Mouse (Mus musculus) neural tube, embryonic 15.5 days (tissue): ENCODE measurements around the gene Rap1b. TPM values are rescaled to one million over a fixed set of nuclear protein-coding genes. Genes with fewer than 3 reads are reported as not detected.

Source experiments
- ATAC-seq: fragments of 200-750 bp; cut with Nextera tagmentation; 2 replicates; pipeline ENCODE4 v1.8.0; 2017; ENCODE audit warnings: mild to moderate bottlenecking, moderate TSS enrichment, moderate library complexity; ENCODE audit not compliant: low FRiP score
- H3K27ac ChIP-seq: fragments of 300-500 bp; sonication (generic); replicated peaks from 2 replicates; pipeline ENCODE4 v1.5.1; 2015; ENCODE audit warnings: mild to moderate bottlenecking, inconsistent platforms
- H3K27me3 ChIP-seq: fragments of 300-500 bp; sonication (generic); replicated peaks from 2 replicates; pipeline ENCODE4 v1.6.1; 2015; ENCODE audit warnings: inconsistent platforms
- H3K36me3 ChIP-seq: fragments of 300-500 bp; sonication (generic); 2 replicates; pipeline ENCODE4 v1.6.1; 2015; ENCODE audit warnings: inconsistent platforms
- H3K4me1 ChIP-seq: fragments of 300-500 bp; sonication (generic); 2 replicates; pipeline ENCODE4 v1.6.1; 2015; ENCODE audit warnings: inconsistent platforms
- H3K4me2 ChIP-seq: fragments of 300-500 bp; sonication (generic); 2 replicates; pipeline ENCODE4 v1.6.1; 2015; ENCODE audit warnings: inconsistent platforms, mild to moderate bottlenecking, moderate library complexity
- H3K4me3 ChIP-seq: fragments of 300-500 bp; sonication (generic); replicated peaks from 2 replicates; pipeline ENCODE4 v1.5.1; 2015; ENCODE audit warnings: mild to moderate bottlenecking, inconsistent platforms
- H3K9ac ChIP-seq: fragments of 300-500 bp; sonication (generic); replicated peaks from 2 replicates; pipeline ENCODE4 v1.6.1; 2015; ENCODE audit warnings: mild to moderate bottlenecking, inconsistent platforms
- H3K9me3 ChIP-seq: fragments of 300-500 bp; sonication (generic); replicated peaks from 2 replicates; pipeline ENCODE4 v1.6.1; 2016; ENCODE audit warnings: inconsistent platforms
- WGBS: fragments of 180-500 bp; shearing (Covaris S2); methylation state at CpG from one replicate; pipeline ENCODE4 v1.1.7; 2015; ENCODE audit warnings: mixed read lengths; 5-methylcytosine and 5-hydroxymethylcytosine counted together
- polyA plus RNA-seq: library from polyadenylated mRNA; unstranded; fragments of >200 nt; fragmentation: Nextera tagmentation; extraction: Ambion mirVana; gene quantifications from 2 replicates; pipeline ENCODE4 v1.2.1, GENCODE M21; 2015

Rap1b gene
- polyA plus RNA-seq, 1 experiment from 2014 or later: 165 TPM

DNA sequence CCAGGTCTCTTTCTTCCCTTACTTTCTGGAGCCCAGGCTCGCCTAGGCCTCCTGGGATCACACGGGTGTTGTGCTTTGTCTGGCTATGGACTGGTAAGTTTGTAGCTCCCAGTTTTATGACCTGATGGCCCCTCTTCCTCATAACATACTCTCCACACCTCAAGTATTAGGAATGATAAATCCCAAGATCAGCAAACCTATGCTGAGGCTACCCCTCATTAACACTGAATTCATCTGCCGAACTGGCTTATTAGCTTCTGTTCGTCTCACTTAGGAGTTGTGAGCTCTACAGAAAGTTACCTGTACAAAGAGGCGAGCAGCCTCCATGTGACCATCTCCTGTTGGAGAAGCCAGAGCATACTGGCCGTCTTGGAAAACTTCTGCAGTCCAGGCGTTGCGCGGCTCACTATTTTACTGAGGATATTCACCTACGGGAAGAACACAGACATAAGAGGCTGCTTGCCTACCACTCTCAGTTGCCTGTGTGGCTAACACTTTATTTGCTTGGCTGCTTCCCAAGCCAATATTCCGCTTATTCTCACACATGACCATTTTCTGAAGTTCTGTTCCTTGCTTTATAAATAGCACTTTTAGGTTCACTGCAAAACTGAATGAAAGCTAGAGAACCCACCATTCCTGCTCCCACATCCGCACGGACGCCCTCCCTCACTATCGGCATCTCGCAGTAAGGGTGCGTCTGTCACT lies 64.7 kb downstream of the Rap1b start:
- H3K4me2 ChIP-seq: no peak overlapping the region
- no peak overlapping the region for H3K27ac ChIP-seq
- H3K4me3 ChIP-seq: no peak overlapping the region
- no peaks in the 10 kb centered on the region for H3K4me1 ChIP-seq
- no peak overlapping the region for H3K9ac ChIP-seq
- H3K36me3 ChIP-seq: peaks cover 69% of the 10 kb centered on the region
- WGBS: 96% methylated on average over 17 of the region's 17 CpGs
- H3K9me3 ChIP-seq: no peaks in the 10 kb centered on the region
- H3K27me3 ChIP-seq: no peaks in the 10 kb centered on the region
- ATAC-seq: no peak

GRCm38 (mm10) chr10:117780306-117780911 lies 65.4 kb downstream of the Rap1b start:
- 90% methylated on average over 6 of the region's 6 CpGs for WGBS
- Histone ChIP-seq H3K9me3 (no peaks in the 10 kb centered on the region), H3K4me3 (no peak overlapping the region), H3K36me3 (peaks cover 68% of the 10 kb centered on the region), H3K4me1 (no peaks in the 10 kb centered on the region), H3K9ac (no peak overlapping the region), H3K27ac (no peak overlapping the region), H3K27me3 (no peaks in the 10 kb centered on the region), H3K4me2 (no peak overlapping the region)
- no peak for ATAC-seq

DNA sequence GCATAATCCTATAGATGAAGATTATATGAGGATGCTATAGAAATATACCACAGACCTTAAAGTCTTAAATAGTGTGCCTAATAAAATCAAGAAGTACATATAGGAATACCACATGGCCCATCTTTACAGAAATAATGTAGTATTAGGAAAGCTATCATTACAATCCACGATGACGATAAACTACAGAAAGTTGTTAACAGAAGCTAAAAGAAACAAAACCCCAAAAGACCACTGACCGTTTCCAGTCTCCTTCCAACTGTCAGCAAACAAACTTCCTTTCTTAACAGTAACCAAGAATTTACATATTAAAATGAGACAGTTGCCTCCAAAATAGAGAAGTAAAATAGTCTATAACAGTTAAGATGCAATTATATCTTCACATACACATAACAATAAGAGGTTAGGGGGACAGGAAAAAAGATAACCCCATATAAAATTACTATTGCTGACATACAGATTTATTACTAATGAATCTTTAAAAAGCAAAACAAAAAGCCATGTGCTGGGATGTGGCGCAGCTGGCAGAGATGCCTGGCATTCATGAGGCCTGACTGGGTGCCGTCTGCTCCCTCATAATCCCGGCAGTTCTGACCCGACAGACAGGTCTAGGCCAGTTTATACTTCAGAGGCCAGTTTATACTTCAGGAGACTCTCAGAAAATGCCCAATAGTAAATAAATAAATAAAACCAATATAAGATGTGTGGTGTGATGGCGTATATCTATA lies 66.1 kb downstream of the Rap1b start:
- Histone ChIP-seq H3K27me3 (no peaks in the 10 kb centered on the region), H3K36me3 (peaks cover 72% of the 10 kb centered on the region), H3K4me2 (no peak overlapping the region), H3K4me3 (no peak overlapping the region), H3K9me3 (no peaks in the 10 kb centered on the region), H3K4me1 (no peaks in the 10 kb centered on the region), H3K27ac (no peak overlapping the region), H3K9ac (no peak overlapping the region)
- ATAC-seq: no peak
- 79% methylated on average over 8 of the region's 8 CpGs for WGBS

DNA sequence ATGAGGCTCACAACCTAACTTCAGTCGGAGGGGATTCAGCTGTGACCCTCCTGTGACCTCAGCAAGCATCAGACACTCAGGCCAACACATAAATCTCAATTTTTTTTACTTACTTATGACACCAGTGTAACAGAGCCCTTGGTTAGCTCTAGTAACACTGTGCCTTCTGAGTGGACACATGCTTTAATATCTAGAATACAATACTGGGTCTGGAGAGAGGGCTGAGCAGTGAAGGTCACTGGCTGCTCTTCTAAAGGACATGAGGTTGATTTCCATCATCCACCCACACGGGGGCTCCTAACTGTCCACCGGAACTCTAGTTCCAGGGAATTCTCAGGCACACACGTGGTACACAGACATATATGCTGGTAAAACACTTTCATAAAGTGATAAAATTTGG lies 66.9 kb downstream of the Rap1b start:
- H3K4me3 ChIP-seq: no peak overlapping the region
- no peak overlapping the region for H3K4me2 ChIP-seq
- H3K9ac ChIP-seq: no peak overlapping the region
- peaks cover 76% of the 10 kb centered on the region for H3K36me3 ChIP-seq
- ATAC-seq: no peak
- H3K27ac ChIP-seq: no peak overlapping the region
- H3K27me3 ChIP-seq: no peaks in the 10 kb centered on the region
- no peaks in the 10 kb centered on the region for H3K9me3 ChIP-seq
- no peaks in the 10 kb centered on the region for H3K4me1 ChIP-seq
- WGBS: 88% methylated on average over 4 of the region's 4 CpGs

- WGBS: 95% methylated on average over 12 of the region's 12 CpGs
- ATAC-seq: no peak
- H3K27me3 ChIP-seq: no peaks in the 10 kb centered on the region
- H3K27ac ChIP-seq: no peak overlapping the region
- H3K4me1 ChIP-seq: no peaks in the 10 kb centered on the region
- peaks cover 73% of the 10 kb centered on the region for H3K36me3 ChIP-seq
- no peak overlapping the region for H3K4me3 ChIP-seq
- H3K9me3 ChIP-seq: no peaks in the 10 kb centered on the region
- no peak overlapping the region for H3K4me2 ChIP-seq
- H3K9ac ChIP-seq: no peak overlapping the region
Observed at GRCm38 (mm10) chr10:117778328-117778910, 67.4 kb downstream of the Rap1b start.

DNA sequence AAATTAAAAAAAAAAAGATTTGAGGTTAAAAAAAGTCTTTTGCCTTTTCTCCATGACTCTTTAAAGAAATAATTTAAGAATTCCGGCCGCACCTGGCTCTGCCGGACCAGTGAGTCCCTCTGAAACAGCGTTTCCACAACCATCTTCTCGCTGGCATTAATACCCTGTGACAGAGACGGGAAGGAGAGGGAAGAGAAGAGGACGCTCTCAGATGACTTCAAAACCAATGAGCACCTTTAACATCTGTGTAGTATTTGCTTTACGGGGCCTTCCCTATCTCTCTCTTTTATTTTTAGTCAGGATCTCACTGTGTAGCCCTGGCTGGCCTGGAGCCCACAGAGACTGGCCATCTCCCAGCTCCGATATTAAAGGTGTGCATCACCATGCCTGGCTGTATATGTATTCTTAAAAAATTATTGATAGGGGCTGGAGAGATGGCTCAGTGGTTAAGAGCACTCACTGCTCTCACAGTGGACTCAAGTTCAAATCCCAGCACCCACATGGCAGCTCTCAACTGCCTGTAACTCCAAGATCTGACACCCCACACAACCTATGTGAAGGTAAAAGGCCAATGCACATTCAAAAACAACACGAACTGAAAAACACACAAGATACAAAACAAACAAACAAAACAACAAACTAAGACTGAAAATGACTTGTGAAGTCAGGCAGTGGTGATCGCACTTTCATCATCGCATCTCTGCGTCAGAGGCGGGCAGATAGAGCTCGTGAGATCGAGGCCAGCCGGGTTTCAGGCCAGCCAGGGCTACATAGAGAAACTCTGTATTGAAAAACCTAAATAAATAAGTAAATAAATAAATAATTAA lies 68.1 kb downstream of the Rap1b start:
- peaks cover 78% of the 10 kb centered on the region for H3K36me3 ChIP-seq
- 97% methylated on average over 17 of the region's 17 CpGs for WGBS
- H3K27ac ChIP-seq: no peak overlapping the region
- H3K9ac ChIP-seq: no peak overlapping the region
- H3K9me3 ChIP-seq: no peaks in the 10 kb centered on the region
- no peaks in the 10 kb centered on the region for H3K4me1 ChIP-seq
- ATAC-seq: no peak
- H3K4me3 ChIP-seq: no peak overlapping the region
- no peaks in the 10 kb centered on the region for H3K27me3 ChIP-seq
- H3K4me2 ChIP-seq: no peak overlapping the region

- H3K9me3 ChIP-seq: no peaks in the 10 kb centered on the region
- ATAC-seq: no peak
- no peak overlapping the region for H3K27ac ChIP-seq
- 96% methylated on average over 3 of the region's 3 CpGs for WGBS
- no peak overlapping the region for H3K4me3 ChIP-seq
- no peaks in the 10 kb centered on the region for H3K27me3 ChIP-seq
- no peak overlapping the region for H3K4me2 ChIP-seq
- H3K9ac ChIP-seq: no peak overlapping the region
- H3K36me3 ChIP-seq: peaks cover 79% of the 10 kb centered on the region
- no peaks in the 10 kb centered on the region for H3K4me1 ChIP-seq
Observed at GRCm38 (mm10) chr10:117777103-117777470, 68.7 kb downstream of the Rap1b start.

GRCm38 (mm10) chr10:117776281-117777102 lies 69.3 kb downstream of the Rap1b start:
- H3K27ac ChIP-seq: no peak overlapping the region
- no peaks in the 10 kb centered on the region for H3K4me1 ChIP-seq
- H3K27me3 ChIP-seq: no peaks in the 10 kb centered on the region
- no peaks in the 10 kb centered on the region for H3K9me3 ChIP-seq
- 96% methylated on average over 12 of the region's 12 CpGs for WGBS
- H3K4me2 ChIP-seq: no peak overlapping the region
- no peak for ATAC-seq
- peaks cover 76% of the 10 kb centered on the region for H3K36me3 ChIP-seq
- H3K9ac ChIP-seq: no peak overlapping the region
- H3K4me3 ChIP-seq: no peak overlapping the region

- Histone ChIP-seq H3K4me3 (no peak overlapping the region), H3K9ac (no peak overlapping the region), H3K4me2 (no peak overlapping the region), H3K27ac (no peak overlapping the region), H3K9me3 (no peaks in the 10 kb centered on the region), H3K36me3 (peaks cover 74% of the 10 kb centered on the region), H3K4me1 (no peaks in the 10 kb centered on the region), H3K27me3 (no peaks in the 10 kb centered on the region)
- 90% methylated on average over 6 of the region's 6 CpGs for WGBS
- ATAC-seq: no peak
Observed at GRCm38 (mm10) chr10:117775401-117776144, 70.3 kb downstream of the Rap1b start.

DNA sequence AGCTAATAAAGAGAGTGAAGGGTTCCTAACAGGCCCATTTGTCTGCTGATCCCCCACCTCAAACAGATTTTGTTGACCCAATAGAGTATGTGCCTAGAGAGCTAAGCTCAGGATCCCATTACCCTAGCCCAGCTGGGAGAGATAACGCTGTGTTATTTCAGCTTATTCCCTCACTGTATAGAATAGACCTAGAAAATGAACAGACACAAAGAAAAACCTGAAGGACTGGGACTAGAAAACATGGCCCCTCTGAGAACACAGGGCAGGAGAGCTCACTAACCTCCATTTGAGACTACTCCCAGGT lies 71.1 kb downstream of the Rap1b start:
- H3K9me3 ChIP-seq: no peaks in the 10 kb centered on the region
- H3K36me3 ChIP-seq: peaks cover 77% of the 10 kb centered on the region
- no peak for ATAC-seq
- no peaks in the 10 kb centered on the region for H3K4me1 ChIP-seq
- H3K4me2 ChIP-seq: no peak overlapping the region
- H3K27me3 ChIP-seq: no peaks in the 10 kb centered on the region
- H3K4me3 ChIP-seq: no peak overlapping the region
- WGBS: 94% methylated on average over 1 of the region's 1 CpGs
- no peak overlapping the region for H3K9ac ChIP-seq
- no peak overlapping the region for H3K27ac ChIP-seq
